Mouse (Mus musculus): ENCODE results near the gene Flna.

- TF ChIP-seq POLR2A (IDR thresholded peaks at IDR 0.05; ENCODE audit: borderline replicate concordance, insufficient read depth, low read length) (no peak), CTCF (IDR thresholded peaks at IDR 0.05; ENCODE audit: borderline replicate concordance, insufficient read depth, low read depth, low read length) (no peak)
These were observed 16.4 kb downstream of the Flna start for GRCm38 (mm10) chrX:74233196-74233595.

All from cerebellum, adult 2 months (tissue).